Mouse (Mus musculus): ENCODE data around the gene Pnkd. TPM values are rescaled to one million over a fixed set of nuclear protein-coding genes. Genes with fewer than 3 reads are reported as not detected.

Gene Pnkd
- polyA plus RNA-seq, 1 experiment, result 10.0 TPM

DNA sequence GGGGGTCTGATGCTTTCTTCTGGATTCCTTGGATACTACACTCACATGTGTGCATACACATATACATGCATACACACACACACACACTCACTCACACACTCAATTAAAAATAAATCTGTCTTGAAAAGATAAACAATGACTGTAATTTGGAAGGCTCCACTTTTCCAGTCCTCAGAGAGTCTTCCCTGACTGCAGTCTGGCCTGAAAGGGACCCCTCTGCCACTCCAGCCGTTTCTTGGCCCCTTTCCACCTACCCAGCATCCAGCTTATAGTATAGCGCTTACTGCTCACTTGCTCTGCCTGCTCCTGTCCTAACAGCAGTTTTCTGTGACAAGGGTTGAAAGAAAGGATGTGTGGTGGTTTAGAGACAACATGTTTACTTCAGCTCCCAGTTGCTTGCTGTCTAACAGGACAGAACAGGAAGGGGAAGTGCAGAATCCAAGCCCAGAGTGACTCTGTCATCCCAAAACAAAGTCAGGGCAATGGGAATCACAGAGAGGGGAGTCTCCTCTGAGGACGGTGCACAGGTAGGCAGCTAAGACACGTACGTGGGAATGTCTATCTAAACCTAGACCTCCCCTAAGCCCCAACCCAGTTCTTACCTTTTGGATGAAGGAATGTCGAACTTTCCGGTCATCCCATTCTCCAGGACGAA, 8.7 kb downstream of the Pnkd start:
- Histone ChIP-seq H3K36me3 (ENCODE audit: control insufficient read depth) (peaks cover 84% of the 10 kb centered on the region), H3K4me3 (replicated peaks) (no peak overlapping the region), H3K9me3 (ENCODE audit: control insufficient read depth, low read length) (no peaks in the 10 kb centered on the region), H3K4me1 (ENCODE audit: control insufficient read depth) (peaks cover 60% of the 10 kb centered on the region), H3K27me3 (ENCODE audit: control insufficient read depth) (no peaks in the 10 kb centered on the region)
- no peak for TF ChIP-seq TAL1 (IDR thresholded peaks at IDR 0.05; ENCODE audit: low read length)
- TF ChIP-seq GATA1 (IDR thresholded peaks at IDR 0.05; ENCODE audit: low read length), result no peak

DNA sequence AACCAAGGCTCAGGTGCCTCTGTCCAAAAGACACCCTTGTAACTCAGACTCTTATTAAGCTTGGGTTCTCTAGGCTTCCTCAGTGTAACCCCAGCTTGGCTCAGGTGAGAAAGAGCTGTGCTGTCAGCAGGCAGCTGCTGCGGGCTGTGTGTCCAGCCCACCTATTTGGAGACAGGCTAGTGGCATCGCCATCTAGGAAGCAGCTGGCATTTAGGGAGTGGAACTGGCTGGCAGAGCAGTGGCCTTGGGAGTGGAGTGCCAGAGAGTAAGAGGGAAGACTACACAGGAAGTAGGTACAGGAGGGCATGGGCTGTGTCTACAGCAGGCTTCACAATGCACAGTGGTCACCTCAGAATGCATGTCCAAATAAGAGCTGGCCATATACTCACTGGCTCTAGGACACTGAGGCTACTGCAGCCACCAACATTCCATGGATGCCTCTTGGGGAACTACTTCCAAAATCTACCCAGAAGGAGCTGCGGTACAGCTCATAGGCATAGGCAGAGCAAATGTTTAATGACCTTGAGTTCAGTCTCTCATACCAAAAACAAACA, 9.4 kb downstream of the Pnkd start:
- Histone ChIP-seq H3K4me3 (replicated peaks) (no peak overlapping the region), H3K27me3 (ENCODE audit: control insufficient read depth) (no peaks in the 10 kb centered on the region), H3K36me3 (ENCODE audit: control insufficient read depth) (peaks cover 78% of the 10 kb centered on the region), H3K9me3 (ENCODE audit: control insufficient read depth, low read length) (no peaks in the 10 kb centered on the region), H3K4me1 (ENCODE audit: control insufficient read depth) (peaks cover 60% of the 10 kb centered on the region)
- TF ChIP-seq TAL1 (IDR thresholded peaks at IDR 0.05; ENCODE audit: low read length), result no peak
- no peak for TF ChIP-seq GATA1 (IDR thresholded peaks at IDR 0.05; ENCODE audit: low read length)

DNA sequence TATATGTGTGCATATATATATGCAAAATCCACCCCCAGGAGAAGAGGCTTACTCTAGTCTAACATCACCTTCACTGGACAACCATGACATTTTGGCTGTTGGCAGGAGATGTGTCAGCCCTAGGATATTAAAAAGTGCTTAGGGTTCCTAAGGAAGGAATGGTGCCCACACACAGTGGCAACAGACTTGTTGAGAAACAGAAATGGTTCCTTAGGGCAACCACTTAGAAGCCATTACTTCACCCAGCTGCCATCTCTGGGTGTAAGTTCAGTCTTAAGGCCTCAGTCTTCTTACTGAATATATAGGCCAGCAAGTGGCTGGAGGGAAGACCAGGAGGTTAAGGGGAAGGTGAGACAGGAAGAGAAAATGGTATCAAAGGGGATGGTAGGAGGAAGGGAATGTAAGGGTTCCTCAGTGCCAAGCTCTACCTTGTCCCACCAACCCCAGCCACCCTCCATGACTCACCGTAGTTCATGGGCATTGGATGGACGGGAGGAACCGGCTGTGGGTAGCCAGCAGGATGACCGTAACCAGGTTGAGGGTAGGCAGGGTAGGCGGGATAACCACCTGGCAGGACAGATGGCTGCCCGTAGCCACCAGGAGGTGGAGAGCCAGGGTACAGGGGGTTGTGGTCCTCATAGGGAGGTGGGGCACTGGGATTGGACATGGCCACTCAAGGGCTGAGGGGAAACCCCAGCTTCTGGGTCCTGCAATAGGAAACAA, 10.2 kb downstream of the Pnkd start:
- H3K9me3 ChIP-seq (ENCODE audit: control insufficient read depth, low read length), result no peaks in the 10 kb centered on the region
- H3K4me1 ChIP-seq (ENCODE audit: control insufficient read depth), result peaks cover 67% of the 10 kb centered on the region
- TF ChIP-seq GATA1 (IDR thresholded peaks at IDR 0.05; ENCODE audit: low read length) (no peak), TAL1 (IDR thresholded peaks at IDR 0.05; ENCODE audit: low read length) (no peak)
- H3K27me3 ChIP-seq (ENCODE audit: control insufficient read depth), result no peaks in the 10 kb centered on the region
- H3K36me3 ChIP-seq (ENCODE audit: control insufficient read depth), result peaks cover 71% of the 10 kb centered on the region
- peak overlapping the region; percentile 62 for H3K4me3 ChIP-seq (replicated peaks)

DNA sequence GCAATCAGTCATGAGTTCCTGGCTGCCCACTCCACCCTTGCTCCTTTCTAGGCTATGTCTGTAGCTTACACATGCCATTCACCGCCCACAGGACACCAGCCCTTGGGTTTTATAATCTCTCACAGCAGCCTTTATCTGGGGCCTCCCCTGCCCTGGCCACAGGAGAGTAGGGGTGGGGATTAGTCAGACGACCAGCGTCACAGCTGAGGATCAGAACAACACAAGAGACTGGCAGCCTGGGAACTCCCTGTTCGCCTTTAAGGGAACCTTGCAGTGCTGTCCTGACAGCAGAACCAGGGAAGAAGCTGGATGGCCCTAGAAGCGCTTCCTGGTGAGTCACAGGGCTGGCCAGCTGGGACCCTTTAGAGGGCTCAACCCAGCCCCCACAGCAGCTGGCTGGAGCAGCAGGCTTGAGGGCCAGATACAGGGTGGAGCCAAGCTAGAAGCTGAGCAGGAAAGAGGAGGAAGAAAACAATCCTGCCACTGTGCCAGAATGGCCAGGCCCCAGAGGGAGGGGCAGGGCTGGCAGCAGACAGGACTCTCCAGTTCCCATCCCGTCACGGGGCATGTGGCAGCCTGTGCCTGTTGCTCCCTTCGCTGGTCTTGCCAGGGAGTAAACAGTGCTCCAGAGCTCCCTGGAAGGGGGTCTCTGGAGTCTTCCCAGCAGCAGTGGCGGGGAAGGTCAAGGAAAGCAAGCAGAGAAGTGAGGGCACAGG, 10.9 kb downstream of the Pnkd start:
- H3K9me3 ChIP-seq (ENCODE audit: control insufficient read depth, low read length), result no peaks in the 10 kb centered on the region
- peaks cover 72% of the 10 kb centered on the region for H3K4me1 ChIP-seq (ENCODE audit: control insufficient read depth)
- TF ChIP-seq GATA1 (IDR thresholded peaks at IDR 0.05; ENCODE audit: low read length), result peak; percentile 29; the same call in 1 of the 2 replicates
- TF ChIP-seq TAL1 (IDR thresholded peaks at IDR 0.05; ENCODE audit: low read length), result no peak; the same call in 2 of the 3 replicates
- peak overlapping the region; percentile 62 for H3K4me3 ChIP-seq (replicated peaks)
- peaks cover 65% of the 10 kb centered on the region for H3K36me3 ChIP-seq (ENCODE audit: control insufficient read depth)
- no peaks in the 10 kb centered on the region for H3K27me3 ChIP-seq (ENCODE audit: control insufficient read depth)

DNA sequence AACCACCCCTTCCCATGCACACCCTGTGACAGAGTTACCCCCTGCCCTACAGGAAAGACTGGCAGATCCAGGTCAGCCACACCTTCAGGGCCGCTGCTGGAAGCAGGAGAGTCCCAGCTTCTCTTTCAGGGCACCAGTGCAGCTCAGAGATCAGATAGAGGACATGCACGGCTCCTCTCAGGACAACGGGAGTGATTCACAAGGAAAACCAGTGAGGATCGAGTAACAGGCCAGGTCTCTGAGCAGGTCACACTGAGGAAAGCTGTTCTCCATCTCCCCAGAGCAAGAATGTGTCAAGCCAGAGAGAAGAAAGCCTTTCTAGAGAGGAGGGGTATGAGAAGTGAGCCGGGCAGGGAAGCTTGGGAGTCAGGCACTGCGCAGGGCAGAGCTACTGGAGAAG, 11.7 kb downstream of the Pnkd start:
- TF ChIP-seq TAL1 (IDR thresholded peaks at IDR 0.05; ENCODE audit: low read length), result no peak
- no peak for TF ChIP-seq GATA1 (IDR thresholded peaks at IDR 0.05; ENCODE audit: low read length)
- Histone ChIP-seq H3K4me3 (replicated peaks) (peak overlapping the region; percentile 62), H3K27me3 (ENCODE audit: control insufficient read depth) (no peaks in the 10 kb centered on the region), H3K36me3 (ENCODE audit: control insufficient read depth) (peaks cover 58% of the 10 kb centered on the region), H3K4me1 (ENCODE audit: control insufficient read depth) (peaks cover 74% of the 10 kb centered on the region), H3K9me3 (ENCODE audit: control insufficient read depth, low read length) (no peaks in the 10 kb centered on the region)

DNA sequence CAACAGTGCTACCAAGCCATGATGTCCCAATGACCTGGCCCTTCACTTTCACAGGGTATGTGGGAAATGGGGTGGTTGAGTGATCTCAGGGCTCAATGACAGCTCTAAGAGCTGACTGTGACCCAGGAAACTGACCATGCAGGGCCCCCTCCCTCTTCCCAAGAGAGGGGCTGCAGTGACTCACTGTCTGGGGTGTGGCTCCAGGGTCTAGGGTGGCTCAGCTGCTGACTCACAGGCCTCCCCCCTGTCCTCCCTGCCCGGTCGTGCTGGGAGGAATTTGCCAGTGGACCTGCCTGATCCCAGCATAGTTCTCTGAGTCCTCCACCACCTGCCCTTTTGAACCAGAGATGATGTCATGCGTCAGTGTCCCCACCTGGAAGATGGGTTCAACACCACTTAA, 12.5 kb downstream of the Pnkd start:
- Histone ChIP-seq H3K4me3 (replicated peaks) (peak overlapping the region; percentile 8), H3K4me1 (ENCODE audit: control insufficient read depth) (peaks cover 78% of the 10 kb centered on the region), H3K9me3 (ENCODE audit: control insufficient read depth, low read length) (no peaks in the 10 kb centered on the region), H3K36me3 (ENCODE audit: control insufficient read depth) (peaks cover 55% of the 10 kb centered on the region), H3K27me3 (ENCODE audit: control insufficient read depth) (no peaks in the 10 kb centered on the region)
- no peak for TF ChIP-seq TAL1 (IDR thresholded peaks at IDR 0.05; ENCODE audit: low read length)
- TF ChIP-seq GATA1 (IDR thresholded peaks at IDR 0.05; ENCODE audit: low read length), result no peak

DNA sequence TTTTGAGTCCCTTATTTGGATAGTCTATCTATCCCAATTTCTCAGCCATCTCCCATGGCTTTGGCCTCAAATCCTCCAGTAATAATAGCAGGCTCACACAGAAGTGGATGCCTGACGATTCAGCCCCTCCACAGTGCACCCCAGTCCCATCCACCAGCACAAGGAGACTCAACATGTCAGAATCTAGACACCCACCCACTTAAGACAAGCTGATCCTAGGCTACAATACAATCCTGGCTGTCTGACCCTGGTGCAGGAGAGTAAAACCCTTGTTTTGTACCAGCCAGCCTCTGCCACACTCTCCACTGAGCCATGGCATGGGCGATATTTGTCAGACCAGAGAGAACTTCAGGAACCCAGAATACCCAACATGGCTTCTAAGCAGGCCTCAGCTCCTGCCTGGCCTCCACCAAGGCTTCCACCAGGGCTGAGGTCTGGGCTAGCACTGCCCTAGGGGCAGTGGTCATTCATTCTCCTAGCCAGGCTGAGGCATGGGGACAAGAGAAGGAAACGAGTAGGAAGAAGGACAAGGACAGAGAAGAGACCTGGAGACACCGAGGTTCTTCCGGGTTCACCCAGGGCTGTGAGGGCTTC, 13.5 kb downstream of the Pnkd start:
- peaks cover 82% of the 10 kb centered on the region for H3K4me1 ChIP-seq (ENCODE audit: control insufficient read depth)
- no peak overlapping the region for H3K4me3 ChIP-seq (replicated peaks)
- no peaks in the 10 kb centered on the region for H3K9me3 ChIP-seq (ENCODE audit: control insufficient read depth, low read length)
- H3K27me3 ChIP-seq (ENCODE audit: control insufficient read depth), result no peaks in the 10 kb centered on the region
- TF ChIP-seq TAL1 (IDR thresholded peaks at IDR 0.05; ENCODE audit: low read length), result no peak
- no peak for TF ChIP-seq GATA1 (IDR thresholded peaks at IDR 0.05; ENCODE audit: low read length)
- H3K36me3 ChIP-seq (ENCODE audit: control insufficient read depth), result peaks cover 46% of the 10 kb centered on the region

DNA sequence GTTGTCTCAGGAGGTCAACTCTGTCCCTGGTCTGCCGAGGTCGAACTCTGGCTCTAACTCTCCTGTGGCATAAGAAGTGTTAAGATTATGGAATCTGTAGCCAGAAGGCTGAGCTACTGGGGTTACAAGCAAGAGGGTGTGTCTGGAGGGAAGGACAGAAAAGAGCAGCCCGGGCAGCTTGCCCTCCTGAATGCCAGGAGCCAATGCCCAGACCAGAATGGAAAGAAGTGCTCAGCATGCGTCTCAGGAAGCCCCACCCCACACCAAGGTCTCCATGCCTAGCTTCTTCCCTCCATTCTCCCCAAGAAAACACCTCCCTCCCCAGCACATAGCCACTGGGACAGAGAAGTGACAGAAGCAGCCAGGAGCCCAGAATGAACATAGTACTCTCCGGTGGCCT, 14.3 kb downstream of the Pnkd start:
- Histone ChIP-seq H3K36me3 (ENCODE audit: control insufficient read depth) (peaks cover 38% of the 10 kb centered on the region), H3K9me3 (ENCODE audit: control insufficient read depth, low read length) (no peaks in the 10 kb centered on the region), H3K4me3 (replicated peaks) (no peak overlapping the region), H3K4me1 (ENCODE audit: control insufficient read depth) (peaks cover 82% of the 10 kb centered on the region), H3K27me3 (ENCODE audit: control insufficient read depth) (no peaks in the 10 kb centered on the region)
- TF ChIP-seq GATA1 (IDR thresholded peaks at IDR 0.05; ENCODE audit: low read length) (no peak), TAL1 (IDR thresholded peaks at IDR 0.05; ENCODE audit: low read length) (no peak)
